Mouse (Mus musculus) G1E (cell line): Measurements from ENCODE around the gene Lrriq3. TPM values are rescaled to one million over a fixed set of nuclear protein-coding genes. Genes with fewer than 3 reads are reported as not detected.

Experiments used
- ATAC-seq: 2 replicates; pipeline ENCODE4 v1.8.0; 2016; ENCODE audit warnings: mild to moderate bottlenecking; ENCODE audit not compliant: insufficient number of reproducible peaks, poor library complexity, low FRiP score, severe bottlenecking; ENCODE audit errors: extremely low read depth
- DNase-seq: peaks from one replicate; pipeline ENCODE4 v3.0.0; 2012; ENCODE audit warnings: low spot score
- H3K27me3 ChIP-seq: 2 replicates; pipeline ENCODE4 v1.6.1; 2012; ENCODE audit warnings: mild to moderate bottlenecking, low read length, inconsistent platforms; ENCODE audit not compliant: insufficient read depth
- H3K36me3 ChIP-seq: replicated peaks from 2 replicates; pipeline ENCODE3; 2012; ENCODE audit warnings: mild to moderate bottlenecking, inconsistent platforms
- H3K4me1 ChIP-seq: 2 replicates; pipeline ENCODE4 v1.6.1; 2012; ENCODE audit warnings: low read depth, low read length, inconsistent platforms, mixed read lengths; ENCODE audit not compliant: insufficient read depth
- H3K4me3 ChIP-seq: 2 replicates; pipeline ENCODE4 v1.5.1; 2012; ENCODE audit warnings: low read depth, mild to moderate bottlenecking, inconsistent platforms, low read length, moderate library complexity, mixed read lengths
- H3K9me3 ChIP-seq: replicated peaks from 2 replicates; pipeline ENCODE4 v1.6.1; 2012; ENCODE audit warnings: inconsistent platforms
- CTCF ChIP-seq: IDR thresholded peaks from 2 replicates; pipeline ENCODE4 v1.5.1; 2012; ENCODE audit warnings: low read depth, low read length, inconsistent platforms, mixed read lengths
- GATA1 ChIP-seq: IDR thresholded peaks from 2 replicates; pipeline ENCODE4 v1.6.1; 2012; ENCODE audit warnings: borderline replicate concordance, low read length, inconsistent platforms, mixed read lengths
- GATA2 ChIP-seq: IDR thresholded peaks from 2 replicates; pipeline ENCODE4 v1.6.1; 2012; ENCODE audit warnings: low read depth, low read length, inconsistent platforms, borderline replicate concordance
- POLR2AphosphoS5 ChIP-seq: IDR thresholded peaks from 2 replicates; pipeline ENCODE4 v1.6.1; 2012; ENCODE audit warnings: low read depth, low read length, inconsistent platforms; ENCODE audit not compliant: insufficient replicate concordance
- TAL1 ChIP-seq: conservative IDR thresholded peaks from 2 replicates; pipeline ENCODE4 v1.6.1; 2012; ENCODE audit warnings: low read depth, low read length, inconsistent platforms, mixed read lengths
- polyA plus RNA-seq: library from polyadenylated mRNA; stranded (reverse); fragments of >175 nt; gene quantifications from 2 replicates; pipeline ENCODE4 v1.2.3, GENCODE M21; 2012
- total RNA-seq, 2 experiments: library from RNA; stranded (forward) in 1 of 2; stranded (reverse) in 1 of 2; fragments of 200-1000 nt in 1 of 2; fragments of >200 nt in 1 of 2; fragmentation: Nextera tagmentation in 1 of 2; gene quantifications; 2 replicates each; pipeline ENCODE4 v1.2.3; 2014 to 2017

The Lrriq3 gene
- total and polyA plus RNA-seq, 3 experiments = 0.17 to 2.0 (median 1.9) TPM

DNA sequence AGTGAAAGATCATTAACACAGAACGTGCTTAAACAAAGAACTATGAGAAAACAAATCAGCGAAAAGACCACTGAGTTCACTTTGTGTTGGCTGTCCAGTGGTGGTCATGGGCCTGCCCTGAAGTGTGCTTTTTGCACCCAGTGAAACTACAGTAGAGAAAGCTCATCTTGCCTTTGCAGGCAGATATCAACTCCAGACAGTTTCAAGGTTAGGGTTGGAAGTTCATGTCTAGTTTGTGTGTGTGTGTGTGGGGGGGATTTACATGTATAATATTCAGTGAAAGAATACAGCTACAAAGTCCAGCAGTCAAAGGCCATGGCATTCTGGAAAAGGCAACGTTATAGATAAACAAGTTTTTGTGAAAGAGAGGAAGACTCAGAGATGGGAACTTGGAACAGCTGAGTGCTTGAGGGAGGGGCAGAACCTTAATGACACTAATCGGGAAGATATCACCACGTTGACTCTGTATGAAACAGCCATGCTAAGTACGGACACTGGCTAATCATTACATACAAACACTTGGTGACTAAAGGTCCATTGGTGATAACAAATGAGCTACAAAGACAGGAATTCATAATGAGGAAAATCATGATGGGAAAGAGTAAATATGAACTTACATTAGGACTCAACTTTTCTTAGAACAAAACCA, 34.3 kb upstream of the Lrriq3 start:
- no peaks in the 10 kb centered on the region for H3K9me3 ChIP-seq
- H3K4me3 ChIP-seq = no peak overlapping the region
- ATAC-seq (no peak), DNase-seq (no peak)
- TF ChIP-seq GATA1 = no peak
- TF ChIP-seq GATA2 = no peak
- no peak for TF ChIP-seq POLR2AphosphoS5
- TF ChIP-seq TAL1 = no peak
- no peak for TF ChIP-seq CTCF
- no peaks in the 10 kb centered on the region for H3K27me3 ChIP-seq
- H3K4me1 ChIP-seq = no peaks in the 10 kb centered on the region
- H3K36me3 ChIP-seq = no peaks in the 10 kb centered on the region

DNA sequence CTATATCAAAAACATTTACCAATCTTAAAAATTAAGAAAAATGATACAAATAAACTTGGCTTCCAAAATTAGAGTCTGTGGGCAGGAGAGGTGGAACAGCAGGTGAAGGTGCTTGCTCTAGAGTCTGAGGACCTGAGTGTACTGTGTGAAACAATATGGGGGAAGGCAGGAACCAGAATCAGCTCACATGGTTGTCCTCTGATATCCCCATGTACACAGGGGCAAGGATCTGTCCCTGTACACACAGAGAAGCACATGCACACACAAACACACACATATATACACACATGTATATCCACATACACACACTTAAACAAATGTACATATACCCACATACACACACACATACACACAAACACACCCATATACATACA, 33.8 kb upstream of the Lrriq3 start:
- Histone ChIP-seq H3K4me3 (no peak overlapping the region), H3K27me3 (no peaks in the 10 kb centered on the region), H3K36me3 (no peaks in the 10 kb centered on the region), H3K9me3 (no peaks in the 10 kb centered on the region), H3K4me1 (no peaks in the 10 kb centered on the region)
- no peak for TF ChIP-seq POLR2AphosphoS5
- TF ChIP-seq GATA2 = no peak
- no peak for TF ChIP-seq GATA1
- no peak for TF ChIP-seq TAL1
- TF ChIP-seq CTCF = no peak
- DNase-seq = no peak
- no peak for ATAC-seq

DNA sequence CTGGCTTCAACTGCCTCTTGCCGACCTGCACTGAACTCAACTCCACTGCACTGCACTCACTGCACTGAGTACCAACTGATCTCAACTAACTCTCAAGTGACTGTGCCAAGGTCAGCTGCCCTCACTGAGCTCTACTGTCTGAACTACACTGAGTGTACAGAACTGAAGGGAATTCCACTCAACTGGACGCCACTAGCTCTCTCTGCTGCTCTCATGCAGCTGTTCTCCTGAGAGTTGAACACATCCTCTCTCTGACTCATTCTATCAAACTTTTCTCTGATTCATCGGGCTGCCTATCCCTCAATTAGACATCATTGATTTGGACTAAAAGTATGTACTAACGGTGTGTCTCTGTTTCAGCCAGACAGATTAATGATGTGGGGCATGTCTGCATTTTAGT, 15.3 kb upstream of the Lrriq3 start:
- no peaks in the 10 kb centered on the region for H3K4me1 ChIP-seq
- no peaks in the 10 kb centered on the region for H3K9me3 ChIP-seq
- TF ChIP-seq TAL1 (no peak), GATA1 (no peak), POLR2AphosphoS5 (no peak), GATA2 (no peak), CTCF (no peak)
- H3K4me3 ChIP-seq = no peak overlapping the region
- no peaks in the 10 kb centered on the region for H3K27me3 ChIP-seq
- DNase-seq (no peak), ATAC-seq (no peak)
- no peaks in the 10 kb centered on the region for H3K36me3 ChIP-seq

DNA sequence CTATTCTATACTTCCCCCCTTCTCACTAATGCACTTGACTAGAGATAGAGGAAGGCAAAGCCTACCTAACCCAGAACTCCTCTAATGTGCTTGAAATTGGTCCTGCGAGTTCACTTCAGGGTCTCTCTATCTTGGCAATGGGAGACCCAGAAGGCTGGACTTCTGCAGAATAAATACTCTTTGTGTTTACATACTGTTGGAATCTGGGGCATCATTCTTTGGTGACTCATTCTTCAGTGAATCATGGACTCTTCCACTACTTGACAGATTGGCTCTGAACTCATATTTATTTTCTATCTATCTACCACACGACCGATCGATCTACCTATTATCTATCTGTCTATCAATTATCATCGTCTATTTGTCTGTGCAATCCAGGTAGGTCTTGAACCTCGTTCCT, 1.2 kb upstream of the Lrriq3 start:
- no peaks in the 10 kb centered on the region for H3K9me3 ChIP-seq
- peak overlapping the region; percentile 78 for H3K4me3 ChIP-seq
- TF ChIP-seq GATA2 (no peak), CTCF (no peak), GATA1 (no peak), POLR2AphosphoS5 (no peak), TAL1 (no peak)
- H3K36me3 ChIP-seq = peaks cover 12% of the 10 kb centered on the region
- no peaks in the 10 kb centered on the region for H3K27me3 ChIP-seq
- DNase-seq = no peak
- peaks cover 12% of the 10 kb centered on the region for H3K4me1 ChIP-seq
- no peak for ATAC-seq

DNA sequence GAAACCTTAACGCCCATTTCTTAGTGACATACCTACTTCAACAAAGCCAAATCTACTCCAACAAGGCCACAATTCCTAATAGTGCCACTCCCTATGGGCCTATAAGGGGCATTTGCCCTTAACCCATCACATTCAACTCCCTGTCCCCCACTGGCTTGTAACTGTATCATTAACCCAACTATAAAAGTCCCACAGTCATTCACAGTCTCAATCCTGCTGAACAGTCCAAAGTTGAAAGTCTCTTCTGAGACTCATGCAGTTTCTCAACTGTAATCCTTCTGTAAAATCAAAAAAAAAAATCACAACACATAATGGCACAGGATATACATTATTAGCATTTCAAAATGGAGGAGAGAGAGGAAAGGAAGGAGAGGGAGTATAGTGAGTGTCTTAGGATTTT, 6.0 kb downstream of the Lrriq3 start:
- Histone ChIP-seq H3K9me3 (no peaks in the 10 kb centered on the region), H3K4me1 (no peaks in the 10 kb centered on the region), H3K27me3 (no peaks in the 10 kb centered on the region), H3K4me3 (no peak overlapping the region), H3K36me3 (no peaks in the 10 kb centered on the region)
- DNase-seq = no peak
- no peak for TF ChIP-seq POLR2AphosphoS5
- TF ChIP-seq TAL1 = no peak
- no peak for TF ChIP-seq GATA2
- ATAC-seq = no peak

DNA sequence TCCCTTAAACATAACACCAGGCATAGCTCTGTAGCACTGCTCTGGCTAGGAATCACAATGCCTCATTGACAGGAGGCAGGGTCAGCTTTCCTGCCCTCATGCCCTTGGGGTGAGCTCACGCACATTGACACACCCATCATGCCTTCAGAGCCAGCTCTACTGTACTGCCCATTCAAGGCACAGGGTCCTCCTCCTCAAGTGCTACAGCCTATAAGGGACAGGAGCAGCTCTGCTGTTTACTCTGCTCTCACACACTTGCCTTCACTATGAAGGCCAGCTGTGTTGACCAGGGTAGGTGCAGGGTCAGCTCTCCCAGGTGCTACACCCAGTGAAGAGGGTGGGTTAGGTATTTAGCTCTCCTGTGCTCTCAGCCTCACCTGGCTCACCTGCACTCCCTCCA, 12.7 kb downstream of the Lrriq3 start:
- Histone ChIP-seq H3K36me3 (no peaks in the 10 kb centered on the region), H3K27me3 (no peaks in the 10 kb centered on the region), H3K9me3 (no peaks in the 10 kb centered on the region), H3K4me1 (no peaks in the 10 kb centered on the region), H3K4me3 (no peak overlapping the region)
- TF ChIP-seq GATA1 = no peak
- TF ChIP-seq POLR2AphosphoS5 = no peak
- TF ChIP-seq CTCF = no peak
- TF ChIP-seq GATA2 = no peak
- TF ChIP-seq TAL1 = no peak
- DNase-seq (no peak), ATAC-seq (no peak)
